ENCODE assay signal across 8 mouse cellular contexts in the genomic region with DNA sequence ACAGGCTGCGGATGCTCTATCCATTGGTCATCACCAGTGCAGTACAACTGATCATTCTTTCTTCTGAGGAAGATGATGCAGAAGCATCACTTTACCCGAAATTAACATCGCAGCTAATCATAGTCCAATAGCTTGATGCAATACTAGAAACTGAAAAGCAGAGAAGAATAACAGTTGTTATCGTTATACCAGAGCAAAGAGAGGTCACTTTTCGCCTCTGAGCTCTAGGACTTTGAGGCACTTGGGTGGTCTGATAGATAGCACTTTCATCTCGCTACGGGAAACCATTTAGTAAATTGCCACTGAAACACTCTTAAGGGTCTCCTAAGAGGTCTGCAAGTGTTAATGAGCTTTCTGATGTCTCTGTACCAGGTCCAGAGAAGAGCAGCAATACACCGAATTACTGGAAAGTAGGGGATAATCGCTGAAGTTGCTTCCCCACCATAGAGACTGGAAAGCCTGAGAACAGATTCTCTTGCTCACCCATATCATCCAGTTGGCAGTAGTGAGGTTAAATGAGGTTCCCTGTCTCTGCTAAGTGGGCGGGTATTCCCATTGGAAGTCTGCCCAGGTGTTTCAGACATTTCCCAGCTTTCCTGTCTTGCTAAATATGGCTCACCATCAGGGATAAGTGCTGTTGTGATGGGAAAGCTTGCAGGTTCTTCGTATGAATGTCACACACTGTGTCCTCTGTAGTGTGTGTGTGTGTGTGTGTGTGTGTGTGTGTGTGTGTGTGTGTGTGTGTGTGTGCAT.
A peak's percentile ranks its signal among the peaks of the same experiment; 100 is the strongest.
DNase-seq lines count a peak whose midpoint lies in the region; ATAC-seq lines count a peak whose summit lies in the region.

No protein-coding gene starts in this region.

- no peak overlapping the region for H3K4me3 ChIP-seq in hindbrain, embryonic 12.5 days

- H3K36me3 ChIP-seq in hindbrain, embryonic 12.5 days, result no peaks in the 10 kb centered on the region

- H3K4me1 ChIP-seq in hindbrain, embryonic 12.5 days, result no peaks in the 10 kb centered on the region

- no peak overlapping the region for H3K9ac ChIP-seq in hindbrain, embryonic 12.5 days

- no peak overlapping the region for H3K27ac ChIP-seq in hindbrain, embryonic 12.5 days

- no peak for ATAC-seq in cerebellum, adult (ENCODE audit: insufficient number of reproducible peaks, low FRiP score, low TSS enrichment)
- ATAC-seq in hindbrain, embryonic 12.5 days (ENCODE audit: low FRiP score), result no peak

- 87% methylated on average over 11 of the region's 11 CpGs for WGBS in hindbrain, embryonic 12.5 days

- no peaks in the 10 kb centered on the region for H3K27me3 ChIP-seq in hindbrain, embryonic 12.5 days

- DNase-seq in cerebellum, adult 11-12 months, result peak; percentile 39
- DNase-seq in heart, adult 18-20 months, result peak; percentile 88 to 89
- DNase-seq in layer of hippocampus, postnatal 36 days, result peak; percentile 5 to 19
- peak; percentile 39 to 73 for DNase-seq in right cerebral cortex, postnatal 10 days (ENCODE audit: low spot score in 2 of 2)
- DNase-seq in adrenal gland, postnatal 25 days, result no peak
- DNase-seq in gastrocnemius, adult 8-10 months (ENCODE audit: low spot score in 2 of 2), result no peak

- H3K9me3 ChIP-seq in hindbrain, embryonic 12.5 days (replicated peaks), result no peaks in the 10 kb centered on the region

- no peak overlapping the region for H3K4me2 ChIP-seq in hindbrain, embryonic 12.5 days (replicated peaks)

Comparison
In these comparisons a context has a peak if more than half of its experiments do, and no peak if none do; other contexts are left out.
1. DNase-seq: peak in cerebellum, adult 11-12 months (single experiment), heart, adult 18-20 months (2 of 2), layer of hippocampus, postnatal 36 days (2 of 2) and right cerebral cortex, postnatal 10 days (2 of 2); none in adrenal gland, postnatal 25 days (single experiment) and gastrocnemius, adult 8-10 months (0 of 2).